Mouse (Mus musculus): ENCODE data around the gene Tmem132d. TPM values are rescaled to one million over a fixed set of nuclear protein-coding genes. Genes with fewer than 3 reads are reported as not detected.

Tmem132d gene
- polyA plus RNA-seq, 1 experiment: 0.05 TPM

- WGBS: 49% methylated on average over 4 of the region's 4 CpGs
- no peak for DNase-seq (ENCODE audit: low read depth, low spot score)
Observed at GRCm38 (mm10) chr5:128244219-128244618, 188.7 kb downstream of the Tmem132d start.

GRCm38 (mm10) chr5:128236638-128237335 is 196.1 kb downstream of the Tmem132d start:
- DNase-seq (ENCODE audit: low read depth, low spot score): no peak
- 63% methylated on average over 9 of the region's 9 CpGs for WGBS

- 33% methylated on average over 1 of the region's 1 CpGs for WGBS
Observed at GRCm38 (mm10) chr5:128235611-128236010, 197.3 kb downstream of the Tmem132d start.

GRCm38 (mm10) chr5:128233101-128233500 is 199.8 kb downstream of the Tmem132d start:
- no peak for DNase-seq (ENCODE audit: low read depth, low spot score)

More at GRCm38 (mm10) chr5:128235611-128236010, 197.3 kb downstream of the Tmem132d start:
- no peak for DNase-seq (ENCODE audit: low read depth, low spot score)

- DNase-seq (ENCODE audit: low read depth, low spot score): no peak
Observed at GRCm38 (mm10) chr5:128218281-128218680, 214.6 kb downstream of the Tmem132d start.

GRCm38 (mm10) chr5:128211125-128211524 is 221.8 kb downstream of the Tmem132d start:
- DNase-seq (ENCODE audit: low read depth, low spot score): no peak
- WGBS: 90% methylated on average over 5 of the region's 5 CpGs

GRCm38 (mm10) chr5:128205716-128206115 is 227.2 kb downstream of the Tmem132d start:
- DNase-seq (ENCODE audit: low read depth, low spot score): no peak
- 60% methylated on average over 2 of the region's 2 CpGs for WGBS

GRCm38 (mm10) chr5:128204685-128205320 is 228.1 kb downstream of the Tmem132d start:
- DNase-seq (ENCODE audit: low read depth, low spot score): no peak
- 84% methylated on average over 17 of the region's 17 CpGs for WGBS

- 44% methylated on average over 9 of the region's 9 CpGs for WGBS
- DNase-seq (ENCODE audit: low read depth, low spot score): no peak
Observed at GRCm38 (mm10) chr5:128203879-128204581, 228.8 kb downstream of the Tmem132d start.

- no peak for DNase-seq (ENCODE audit: low read depth, low spot score)
- 75% methylated on average over 4 of the region's 4 CpGs for WGBS
Observed at GRCm38 (mm10) chr5:128194106-128194505, 238.8 kb downstream of the Tmem132d start.

- no peak for DNase-seq (ENCODE audit: low read depth, low spot score)
- 77% methylated on average over 6 of the region's 6 CpGs for WGBS
Observed at GRCm38 (mm10) chr5:128192485-128193055, 240.3 kb downstream of the Tmem132d start.

- WGBS: 65% methylated on average over 9 of the region's 9 CpGs
- no peak for DNase-seq (ENCODE audit: low read depth, low spot score)
Observed at GRCm38 (mm10) chr5:128191710-128192109, 241.2 kb downstream of the Tmem132d start.

- no peak for DNase-seq (ENCODE audit: low read depth, low spot score)
- WGBS: 67% methylated on average over 14 of the region's 14 CpGs
Observed at GRCm38 (mm10) chr5:128190243-128190820, 242.5 kb downstream of the Tmem132d start.

- 76% methylated on average over 2 of the region's 2 CpGs for WGBS
- DNase-seq (ENCODE audit: low read depth, low spot score): no peak
Observed at GRCm38 (mm10) chr5:128176234-128176633, 256.6 kb downstream of the Tmem132d start.

GRCm38 (mm10) chr5:128158901-128159675 is 273.8 kb downstream of the Tmem132d start:
- WGBS: 81% methylated on average over 12 of the region's 12 CpGs
- no peak for DNase-seq (ENCODE audit: low read depth, low spot score)

- 70% methylated on average over 8 of the region's 8 CpGs for WGBS
- no peak for DNase-seq (ENCODE audit: low read depth, low spot score)
Observed at GRCm38 (mm10) chr5:128151461-128151860, 281.4 kb downstream of the Tmem132d start.

GRCm38 (mm10) chr5:128146901-128147645 is 285.8 kb downstream of the Tmem132d start:
- no peak for DNase-seq (ENCODE audit: low read depth, low spot score)
- 71% methylated on average over 15 of the region's 15 CpGs for WGBS

- WGBS: 88% methylated on average over 3 of the region's 3 CpGs
- no peak for DNase-seq (ENCODE audit: low read depth, low spot score)
Observed at GRCm38 (mm10) chr5:128144799-128145198, 288.1 kb downstream of the Tmem132d start.

- 73% methylated on average over 8 of the region's 8 CpGs for WGBS
- DNase-seq (ENCODE audit: low read depth, low spot score): no peak
Observed at GRCm38 (mm10) chr5:128136818-128137217, 296.1 kb downstream of the Tmem132d start.
